Mouse (Mus musculus) ES-CJ7 (cell line): ENCODE measurements around the gene Syt5.
A peak's percentile ranks its signal among the peaks of the same experiment; 100 is the strongest.
"Not testable (repeated sequence)": the region's sequence is repeated elsewhere in the genome, so short reads cannot be mapped to it uniquely, and the experiment has no call there.

Source experiments
- DNase-seq: peaks from one replicate; pipeline ENCODE4 v3.0.0; 2011; ENCODE audit warnings: low read depth, low spot score

Gene Syt5

DNA sequence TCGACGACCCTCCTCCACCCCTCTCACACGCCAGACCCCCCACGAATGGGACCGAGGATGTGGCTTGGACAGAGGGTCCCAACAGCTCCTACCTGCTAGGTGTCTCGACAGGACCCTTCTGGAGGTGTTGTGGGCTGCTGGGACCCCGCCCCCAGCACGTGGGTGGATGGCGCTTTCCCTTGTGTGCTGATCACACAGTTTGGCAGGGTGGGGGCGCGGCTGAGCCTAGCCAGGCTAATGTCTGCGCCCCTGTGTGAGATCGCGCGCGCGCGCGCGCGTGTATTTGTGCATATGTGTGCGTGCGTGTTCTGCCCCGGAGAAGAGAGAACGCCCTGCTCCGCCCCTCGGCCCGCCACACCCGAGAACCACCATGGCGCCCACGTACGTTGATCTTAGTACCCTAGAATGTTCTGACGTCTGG, at the start of gene Syt5:
Gene Syt5 (minus strand): TSS at position 321 of the 421 bp plus-strand sequence.
- DNase-seq: peak; percentile 69

DNA sequence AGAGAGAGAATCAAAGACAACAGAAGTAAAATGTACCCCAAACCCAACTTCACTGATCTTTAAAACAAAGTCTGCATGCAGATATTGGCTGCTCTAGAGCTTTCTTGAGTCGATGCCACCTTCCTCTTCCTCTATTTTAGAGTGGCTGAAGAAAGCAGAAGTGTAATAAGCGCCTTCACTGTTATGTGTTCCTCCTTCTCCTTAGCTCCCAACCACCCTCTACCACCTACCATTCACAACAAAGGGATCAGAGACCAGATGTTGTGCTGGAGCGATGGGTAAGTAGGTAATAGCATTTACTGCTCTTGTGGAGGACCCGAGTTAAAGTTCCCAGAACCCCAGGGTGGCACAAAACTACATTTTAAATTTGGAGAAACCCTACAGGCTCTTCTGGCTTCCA, 49.7 kb upstream of the Syt5 start:
- not testable (repeated sequence) for DNase-seq

DNA sequence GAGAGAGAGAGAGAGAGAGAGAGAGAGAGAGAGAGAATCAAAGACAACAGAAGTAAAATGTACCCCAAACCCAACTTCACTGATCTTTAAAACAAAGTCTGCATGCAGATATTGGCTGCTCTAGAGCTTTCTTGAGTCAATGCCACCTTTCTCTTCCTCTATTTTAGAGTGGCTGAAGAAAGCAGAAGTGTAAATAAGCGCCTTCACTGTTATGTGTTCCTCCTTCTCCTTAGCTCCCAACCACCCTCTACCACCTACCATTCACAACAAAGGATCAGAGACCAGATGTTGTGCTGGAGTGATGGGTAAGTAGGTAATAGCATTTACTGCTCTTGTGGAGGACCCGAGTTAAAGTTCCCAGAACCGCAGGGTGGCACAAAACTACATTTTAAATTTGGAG, 34.1 kb upstream of the Syt5 start:
- not testable (repeated sequence) for DNase-seq

DNA sequence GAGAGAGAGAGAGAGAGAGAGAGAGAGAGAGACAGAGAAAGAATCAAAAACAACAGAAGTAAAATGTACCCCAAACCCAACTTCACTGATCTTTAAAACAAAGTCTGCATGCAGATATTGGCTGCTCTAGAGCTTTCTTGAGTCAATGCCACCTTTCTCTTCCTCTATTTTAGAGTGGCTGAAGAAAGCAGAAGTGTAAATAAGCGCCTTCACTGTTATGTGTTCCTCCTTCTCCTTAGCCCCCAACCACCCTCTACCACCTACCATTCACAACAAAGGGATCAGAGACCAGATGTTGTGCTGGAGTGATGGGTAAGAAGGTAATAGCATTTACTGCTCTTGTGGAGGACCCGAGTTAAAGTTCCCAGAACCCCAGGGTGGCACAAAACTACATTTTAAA, 25.0 kb upstream of the Syt5 start:
- DNase-seq: not testable (repeated sequence)

DNA sequence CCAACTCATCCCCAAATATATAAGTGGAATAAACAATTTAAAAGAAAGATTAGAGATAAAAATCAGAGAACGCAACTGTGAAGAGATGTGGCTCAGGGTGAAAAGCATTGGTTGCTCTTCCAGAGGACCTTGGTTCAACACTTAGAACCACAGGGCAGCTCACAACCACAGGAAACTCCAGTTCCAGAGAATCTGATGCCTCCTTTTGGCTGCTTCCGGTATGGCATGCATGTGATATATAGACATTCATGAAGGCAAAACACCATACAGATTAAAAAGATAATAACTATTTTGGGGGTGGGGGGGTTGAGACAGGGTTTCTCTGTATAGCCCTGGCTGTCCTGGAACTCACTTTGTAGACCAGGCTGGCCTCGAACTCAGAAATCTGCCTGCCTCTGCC, 15.3 kb upstream of the Syt5 start:
- no peak for DNase-seq

DNA sequence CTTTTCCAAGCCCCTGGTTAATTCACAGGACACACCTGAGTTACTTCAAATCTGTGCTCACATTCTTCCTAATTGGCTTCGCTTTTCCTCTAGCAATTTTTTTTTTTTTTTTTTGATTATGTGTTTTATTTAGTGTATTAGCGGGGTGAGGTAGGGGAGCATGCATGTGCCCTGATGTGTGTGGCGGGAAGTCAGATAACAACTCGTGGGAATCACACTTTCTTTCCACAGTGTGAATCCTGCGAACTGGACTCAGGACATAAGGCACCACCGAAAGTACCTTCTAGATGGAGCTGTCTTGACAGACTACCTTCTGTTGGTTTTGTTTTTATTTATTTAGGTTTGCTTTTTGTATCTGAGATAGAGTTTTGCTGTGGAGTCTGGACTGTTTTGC, 9.8 kb upstream of the Syt5 start:
- no peak for DNase-seq

DNA sequence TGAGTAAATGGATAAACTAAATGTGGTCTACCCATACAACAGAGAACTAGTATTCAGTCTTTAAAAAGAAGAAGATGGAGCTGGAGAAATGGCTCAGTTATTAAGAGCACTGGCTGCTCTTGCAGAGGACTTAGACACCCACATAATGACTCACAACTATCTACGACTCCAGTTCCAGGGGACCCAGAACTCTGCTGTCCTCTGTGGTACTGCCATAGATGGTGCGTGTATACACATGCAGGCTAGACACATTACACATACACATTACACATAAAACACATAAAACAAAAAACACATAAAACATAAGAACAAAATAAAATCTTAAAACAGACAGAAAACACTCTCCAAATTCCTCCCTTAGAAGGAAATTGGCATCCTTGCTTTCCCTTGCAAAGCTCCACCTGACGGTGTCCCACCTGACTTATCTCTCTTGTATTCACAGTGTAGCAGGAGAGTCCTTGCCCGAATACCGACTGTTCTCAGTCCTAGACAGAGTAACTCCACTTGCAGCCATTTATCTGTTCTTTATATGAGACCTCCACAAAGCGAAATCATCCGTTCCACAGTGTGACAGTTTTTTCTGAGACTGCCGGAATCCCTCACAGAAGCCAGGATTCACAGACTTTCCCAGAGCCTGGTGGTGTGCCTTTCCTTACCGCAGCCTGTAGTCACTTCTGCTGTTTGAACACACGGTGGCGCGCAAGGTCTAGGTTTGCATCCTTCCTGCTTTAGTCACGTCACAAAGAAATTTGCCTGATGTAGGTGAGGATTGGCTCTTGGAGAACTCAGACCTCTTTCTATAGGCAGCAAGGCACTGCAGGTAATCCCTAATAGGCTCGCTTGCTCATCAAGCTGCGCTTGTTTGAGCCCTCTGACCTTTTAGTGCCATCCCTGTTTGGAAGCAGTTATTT, 9.2 kb upstream of the Syt5 start:
- peak; percentile 94 for DNase-seq

DNA sequence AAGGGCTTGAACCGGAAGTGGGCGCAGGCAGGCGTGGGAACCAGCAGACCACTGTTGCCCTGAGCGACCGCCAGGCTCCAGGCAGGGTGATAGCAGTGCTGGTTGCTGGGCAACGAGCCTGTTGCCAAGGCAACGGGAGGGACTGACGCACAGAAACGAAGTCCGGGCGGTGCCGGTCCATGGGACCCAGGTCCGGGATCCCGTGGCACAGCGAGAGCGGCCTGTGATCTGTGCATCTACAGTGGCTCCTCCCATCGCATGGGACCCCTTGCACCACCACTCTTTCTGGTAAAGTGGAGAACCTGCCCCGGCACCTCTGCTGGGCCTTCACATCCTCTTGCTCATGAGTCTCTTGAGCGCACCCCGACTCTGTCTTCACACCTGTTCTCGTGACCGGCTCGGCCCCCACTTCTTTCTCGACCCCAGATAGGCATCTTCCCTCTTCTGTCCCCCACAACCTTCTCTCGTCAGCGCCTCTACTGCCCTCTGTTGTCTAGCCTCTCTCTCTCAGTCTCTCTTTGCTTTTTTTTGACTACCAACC, 680 bp downstream of the Syt5 start:
- DNase-seq: peak; percentile 94

DNA sequence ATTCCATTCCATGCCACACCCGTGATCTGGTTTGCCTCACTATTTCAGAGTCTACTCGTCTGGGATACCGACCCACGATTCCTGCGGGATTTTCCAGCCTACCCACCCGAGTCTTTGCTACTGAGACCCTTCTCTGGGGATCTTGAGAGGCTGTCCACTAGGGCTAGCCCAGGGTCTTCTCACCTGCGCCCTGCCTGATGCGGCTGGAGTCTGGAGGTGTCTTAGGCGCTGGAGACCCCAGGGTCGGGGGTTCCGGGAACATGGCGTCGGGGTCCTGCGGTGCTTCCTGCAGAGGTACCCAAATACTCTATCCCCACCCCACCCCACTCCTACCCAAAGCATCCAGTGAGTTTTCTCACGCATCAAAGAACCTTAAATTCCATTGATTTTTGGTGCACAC, 1.3 kb downstream of the Syt5 start:
- no peak for DNase-seq

DNA sequence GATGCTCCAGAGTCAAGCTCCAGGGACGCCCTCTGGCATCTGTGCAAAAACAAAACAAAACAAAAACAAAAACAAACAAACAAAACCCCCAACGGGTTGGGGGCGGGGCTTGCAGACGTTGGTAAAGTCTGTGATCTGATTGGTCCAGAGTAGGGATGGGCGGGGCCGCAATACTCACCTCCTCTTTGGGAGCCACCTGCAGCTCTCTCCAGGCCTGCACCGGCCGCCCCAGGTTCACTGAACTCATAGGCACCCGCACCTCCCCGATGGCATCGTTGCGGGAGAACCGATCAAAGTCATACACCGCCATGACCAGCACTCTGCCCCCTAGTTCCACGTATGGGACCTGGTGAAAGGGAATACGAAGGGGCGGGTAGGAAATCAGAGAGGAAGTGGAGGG, 5.3 kb downstream of the Syt5 start:
- DNase-seq: peak; percentile 75

DNA sequence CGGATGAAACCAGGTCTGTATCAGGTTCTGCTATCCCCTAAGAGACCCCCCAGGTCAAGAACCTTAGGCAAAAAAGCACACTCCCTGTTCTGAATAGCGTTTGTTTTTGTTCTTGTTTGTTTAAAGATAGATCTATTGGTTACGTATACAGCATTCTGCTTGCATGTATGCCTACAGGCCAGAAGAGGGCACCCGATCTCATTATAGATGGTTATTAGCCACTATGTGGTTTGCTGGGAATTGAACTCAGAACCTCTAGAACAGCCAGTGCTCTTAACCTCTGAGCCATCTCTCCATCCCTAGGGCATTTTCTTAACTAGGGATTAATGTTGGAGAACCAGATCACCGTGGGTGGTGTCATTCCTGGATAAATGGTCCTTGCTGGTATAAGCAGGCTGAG, 6.0 kb downstream of the Syt5 start:
- no peak for DNase-seq

DNA sequence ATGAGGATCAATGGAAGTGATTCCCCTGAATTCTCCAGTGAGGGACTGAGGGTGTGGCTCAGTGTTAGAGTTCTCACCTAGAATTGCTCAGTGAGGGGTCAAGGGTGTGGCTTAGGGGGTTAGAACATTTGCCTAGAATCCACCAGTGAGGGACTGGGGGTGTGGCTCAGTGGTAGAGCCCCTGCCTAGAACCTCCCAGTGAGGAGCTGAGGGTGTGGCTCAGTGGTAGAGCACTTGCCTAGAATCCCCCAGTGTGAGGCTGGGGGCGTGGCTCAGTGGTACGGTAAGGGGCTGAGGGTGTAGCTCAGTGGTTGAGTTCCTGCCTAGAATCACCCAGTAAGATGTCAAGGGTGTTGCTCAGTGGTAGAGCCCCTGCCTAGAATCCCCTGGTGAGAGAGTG, 8.3 kb downstream of the Syt5 start:
- DNase-seq: peak; percentile 80

DNA sequence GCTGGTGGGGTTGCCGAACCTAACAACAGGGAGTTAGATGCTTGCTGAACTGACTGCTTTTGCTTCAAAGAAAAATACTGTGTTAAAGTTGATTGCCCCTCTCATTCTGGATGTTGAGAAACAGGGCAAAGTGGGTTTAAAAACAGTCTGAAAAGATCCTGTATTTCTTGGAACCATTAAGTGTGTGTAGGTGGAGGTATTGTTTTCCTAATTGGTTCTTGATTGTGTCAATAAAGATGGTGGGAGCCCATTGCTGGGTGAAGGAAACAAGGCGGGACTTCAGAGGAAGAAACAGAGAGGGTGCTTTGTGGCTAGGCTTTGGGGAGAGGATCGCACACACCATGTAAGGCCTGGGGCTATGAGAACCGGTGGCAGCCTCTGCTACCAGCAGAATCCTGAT, 10.2 kb downstream of the Syt5 start:
- peak; percentile 85 for DNase-seq

DNA sequence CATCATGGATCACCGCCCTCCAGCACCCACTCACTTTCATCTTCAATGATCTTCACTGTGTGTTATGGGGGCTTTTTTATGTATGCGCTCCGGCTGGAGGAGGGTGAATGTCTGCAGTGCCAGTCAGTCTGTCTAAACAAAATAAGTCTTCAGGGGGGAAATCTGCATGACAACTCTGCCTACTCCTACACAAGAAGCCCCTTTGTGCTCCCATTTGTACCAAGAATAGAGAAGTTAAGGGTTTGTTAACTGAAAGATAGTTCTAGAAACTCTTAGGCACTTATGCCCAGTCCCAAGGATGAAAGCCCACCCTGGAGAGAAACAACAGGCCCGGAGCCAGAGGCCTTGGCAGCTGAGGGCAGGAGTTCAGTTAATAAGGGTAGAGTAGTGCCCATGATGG, 11.0 kb downstream of the Syt5 start:
- DNase-seq: peak; percentile 71

DNA sequence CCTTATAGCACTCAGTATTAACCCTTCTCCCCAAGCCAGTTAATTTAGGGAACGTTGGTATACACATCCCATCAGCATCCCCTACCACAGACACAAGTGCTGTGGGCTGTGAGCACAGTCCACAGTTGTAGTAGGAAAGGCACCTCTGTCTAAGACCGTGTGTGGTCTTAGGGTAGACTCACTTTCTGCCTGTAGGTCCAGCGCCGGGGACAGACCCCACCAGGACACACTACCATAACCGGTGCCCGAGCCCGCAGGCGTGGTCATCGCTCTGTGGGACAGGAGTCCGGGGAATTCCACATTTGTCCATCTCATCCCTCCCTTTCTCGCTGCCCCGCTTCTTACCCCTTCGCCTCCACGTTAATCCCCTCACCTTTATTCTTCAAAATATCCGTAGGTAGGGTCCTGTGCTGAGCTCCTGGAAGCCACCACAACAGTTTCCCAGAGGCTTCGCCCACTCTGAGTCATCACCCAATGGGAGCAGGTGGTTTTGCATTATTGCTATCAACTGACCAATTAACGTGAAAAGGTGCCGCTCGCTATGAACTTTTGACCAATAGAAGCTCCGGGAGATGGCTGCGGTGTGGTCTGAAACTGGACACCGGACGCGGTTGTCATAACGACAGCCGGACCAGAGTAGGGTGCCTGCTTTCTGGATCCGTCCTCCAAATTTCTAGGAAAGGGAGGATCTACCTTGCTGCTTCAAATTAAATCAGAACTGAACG, 15.2 kb downstream of the Syt5 start, which contains the start of gene Dnaaf3:
Gene Dnaaf3 (minus strand): TSS at position 449 of the 725 bp plus-strand sequence.
- peak; percentile 89 for DNase-seq

DNA sequence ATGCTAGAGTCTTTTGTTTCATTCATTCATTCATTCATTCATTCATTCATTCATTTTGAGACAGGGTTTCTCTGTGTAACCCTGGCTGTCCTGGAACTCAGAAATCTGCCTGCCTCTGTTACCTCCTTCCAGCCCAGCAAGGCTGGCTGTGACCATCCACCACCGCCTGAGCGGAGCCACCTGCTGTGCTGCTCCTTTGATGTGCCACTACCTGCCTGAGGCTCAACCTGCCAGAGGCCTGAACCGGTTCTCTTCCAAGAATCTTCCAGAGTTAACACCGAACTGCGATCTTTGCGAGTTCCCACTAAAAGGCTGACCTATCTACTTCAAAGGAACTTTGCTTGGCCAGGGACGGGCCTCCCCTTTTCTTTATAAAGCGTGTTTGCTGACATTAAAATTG, 17.2 kb downstream of the Syt5 start:
- DNase-seq: peak; percentile 71

DNA sequence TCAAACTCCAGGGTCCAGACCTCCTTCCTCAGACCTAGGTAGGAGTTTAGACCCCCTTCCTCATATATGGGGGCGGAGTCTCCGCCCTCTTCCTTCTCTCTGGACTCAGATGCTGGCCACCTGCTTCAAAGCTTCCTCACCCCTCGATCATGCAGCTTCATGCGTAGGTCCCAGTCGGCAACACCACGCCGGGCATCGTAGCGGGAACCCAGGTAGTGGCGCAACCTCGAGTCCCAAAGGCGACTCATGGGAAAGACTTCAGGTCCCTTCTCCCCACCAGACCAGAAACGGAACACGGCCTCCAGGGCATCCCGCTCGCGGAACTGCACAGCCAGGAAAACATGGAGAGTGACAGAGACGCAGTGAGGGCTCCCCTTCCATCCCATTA, 20.0 kb downstream of the Syt5 start:
- no peak for DNase-seq

DNA sequence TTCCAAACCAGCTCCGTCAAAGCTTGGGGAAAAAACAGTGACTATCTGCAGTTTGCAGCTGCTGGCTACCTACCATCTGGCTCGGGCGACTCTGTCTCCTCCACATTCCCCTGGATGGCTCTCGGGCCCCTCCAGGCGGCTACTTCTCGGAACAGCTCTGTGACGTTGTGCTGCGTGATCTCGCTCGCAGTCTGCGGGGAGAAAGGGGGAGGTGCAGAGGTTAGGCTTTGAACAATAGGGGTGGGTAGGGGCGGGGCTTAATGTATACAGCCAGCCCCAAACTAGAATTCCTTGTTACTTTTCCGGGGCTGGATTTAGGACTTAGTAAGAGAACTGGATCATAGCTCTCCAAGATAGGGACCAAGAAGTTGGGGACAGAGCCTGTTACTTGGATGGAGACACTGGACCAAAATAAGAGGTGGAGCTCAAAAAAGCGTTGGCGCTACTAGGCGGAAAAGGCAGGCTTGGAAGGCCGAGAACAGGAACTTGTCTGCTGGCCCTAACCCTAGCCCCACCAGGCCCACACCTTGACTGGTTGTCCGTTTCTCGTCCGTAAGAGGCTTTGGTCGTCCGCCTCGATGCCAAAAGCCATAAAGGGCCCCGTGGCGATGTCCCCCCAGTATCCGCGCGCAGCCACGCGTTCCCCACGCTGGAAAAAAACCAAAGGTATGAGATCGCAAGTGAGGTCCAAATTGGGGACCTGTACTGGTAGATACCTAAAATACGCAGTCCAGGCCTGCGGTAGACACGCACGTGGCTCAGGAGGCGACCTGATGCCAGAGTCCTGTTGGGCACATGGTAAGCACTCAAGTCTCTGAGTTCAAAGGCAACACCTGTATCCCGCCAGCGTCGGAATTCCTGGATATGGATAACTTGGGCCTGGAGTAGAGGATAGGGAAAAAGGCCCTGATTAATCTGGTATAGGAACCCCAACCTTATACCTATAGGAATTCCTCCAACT, 20.7 kb downstream of the Syt5 start:
- DNase-seq: peak; percentile 97

DNA sequence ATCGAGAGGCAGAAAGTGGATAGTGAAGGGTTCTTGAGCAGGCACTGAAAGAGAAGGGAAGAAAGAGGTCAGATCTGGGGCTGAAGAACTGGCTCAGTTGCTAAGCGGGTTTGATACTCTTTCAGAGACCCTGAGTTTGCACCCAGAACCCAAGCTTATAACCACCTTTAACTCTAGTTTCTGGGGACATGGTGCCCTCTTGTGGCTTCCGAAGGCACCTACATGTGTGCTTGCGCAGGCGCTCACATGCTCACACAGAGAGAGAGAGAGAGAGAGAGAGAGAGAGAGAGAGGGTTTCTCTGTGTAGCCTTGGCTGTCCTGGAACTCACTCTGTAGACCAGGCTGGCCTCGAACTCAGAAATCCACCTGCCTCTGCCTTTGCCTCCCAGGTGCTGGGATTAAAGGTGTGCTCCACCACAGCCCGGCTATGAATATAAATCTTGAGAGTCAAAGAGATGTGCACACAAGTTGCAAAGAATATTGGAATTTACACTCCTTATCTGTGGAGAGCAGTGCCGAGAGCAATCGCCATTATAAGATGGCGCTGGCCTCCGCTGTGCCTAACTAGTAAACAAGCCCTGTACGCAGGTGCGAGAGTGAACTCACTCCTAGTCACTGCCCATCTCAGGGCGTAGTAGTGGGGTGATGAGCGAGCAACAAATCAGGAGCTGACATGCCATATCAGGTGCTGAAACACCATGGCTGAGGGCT, 23.0 kb downstream of the Syt5 start, which contains the start of gene Tnni3:
Gene Tnni3 (minus strand): TSS at position 18 of the 711 bp plus-strand sequence.
- peak; percentile 81 for DNase-seq
